Mouse (Mus musculus): ENCODE measurements around the gene Kif18b.

DNA sequence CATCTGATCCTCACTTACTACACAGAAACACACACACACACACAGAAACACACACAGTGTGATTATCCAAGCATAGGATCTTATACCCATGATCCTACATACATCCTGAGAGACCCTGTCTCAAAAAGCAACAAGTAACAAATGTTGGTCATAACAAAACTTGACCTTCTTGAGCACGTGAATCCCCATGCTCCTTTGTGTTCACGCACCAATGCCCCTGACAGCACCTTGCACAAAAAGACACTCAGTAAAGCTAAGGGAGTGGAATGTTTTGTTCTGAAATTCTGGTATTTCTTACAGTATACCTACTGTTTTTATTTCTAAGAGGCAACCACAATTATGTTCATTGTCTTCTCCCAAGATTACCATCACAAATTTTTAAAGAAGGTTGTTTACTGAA lies 45.4 kb downstream of the Kif18b start:
- TF ChIP-seq CTCF (IDR thresholded peaks at IDR 0.05; ENCODE audit: low read depth, low read length) (no peak), POLR2A (IDR thresholded peaks at IDR 0.05; ENCODE audit: insufficient read depth, low read length) (no peak), EP300 (IDR thresholded peaks at IDR 0.05; ENCODE audit: insufficient read depth, low read depth, low read length) (no peak)
